Mouse (Mus musculus) liver, postnatal 0 days (tissue): ENCODE data around the gene Pip5k1c. TPM values are rescaled to one million over a fixed set of nuclear protein-coding genes. Genes with fewer than 3 reads are reported as not detected.

Experiments
- ATAC-seq: fragments of 200-750 bp; cut with Nextera tagmentation; 2 replicates; pipeline ENCODE4 v1.8.0; 2017; ENCODE audit warnings: mild to moderate bottlenecking, moderate library complexity
- DNase-seq: peaks from one replicate; pipeline ENCODE4 v3.0.0-alpha.2; 2016
- H3K27ac ChIP-seq: fragments of 300-500 bp; sonication (generic); 2 replicates; pipeline ENCODE4 v1.5.1; 2014; ENCODE audit warnings: antibody characterized with exemption, moderate library complexity, mild to moderate bottlenecking, low read depth
- H3K27me3 ChIP-seq: fragments of 300-500 bp; sonication (generic); 2 replicates; pipeline ENCODE4 v1.6.1; 2014; ENCODE audit warnings: low read length, control low read depth, mixed read lengths; ENCODE audit not compliant: insufficient read depth
- H3K36me3 ChIP-seq: fragments of 300-500 bp; sonication (generic); replicated peaks from 2 replicates; pipeline ENCODE4 v1.6.1; 2014; ENCODE audit warnings: mild to moderate bottlenecking, control low read depth, low read length, moderate library complexity, mixed read lengths; ENCODE audit not compliant: insufficient read depth
- H3K4me1 ChIP-seq: fragments of 300-500 bp; sonication (generic); 2 replicates; pipeline ENCODE4 v1.6.1; 2014; ENCODE audit warnings: antibody characterized with exemption, mild to moderate bottlenecking, control low read depth; ENCODE audit not compliant: insufficient read depth
- H3K4me2 ChIP-seq: fragments of 300-500 bp; sonication (generic); 2 replicates; pipeline ENCODE4 v1.6.1; 2014; ENCODE audit warnings: low read depth, mild to moderate bottlenecking, low read length, moderate library complexity, mixed read lengths
- H3K4me3 ChIP-seq: fragments of 300-500 bp; sonication (generic); 2 replicates; pipeline ENCODE4 v1.5.1; 2014; ENCODE audit warnings: low read depth, low read length
- H3K9ac ChIP-seq: fragments of 300-500 bp; sonication (generic); replicated peaks from 2 replicates; pipeline ENCODE4 v1.6.1; 2014; ENCODE audit warnings: mild to moderate bottlenecking, moderate library complexity
- H3K9me3 ChIP-seq: fragments of 300-500 bp; sonication (generic); 2 replicates; pipeline ENCODE4 v1.6.1; 2016; ENCODE audit warnings: mild to moderate bottlenecking, control low read depth, low read length, mixed read lengths
- CTCF ChIP-seq: sonication (generic); IDR thresholded peaks from 2 replicates; pipeline ENCODE4 v1.5.1; 2016; ENCODE audit warnings: antibody characterized with exemption, low read depth
- EP300 ChIP-seq: IDR thresholded peaks from 2 replicates; pipeline ENCODE4 v1.6.1; 2016; ENCODE audit warnings: antibody characterized with exemption, low read depth, mild to moderate bottlenecking
- WGBS: fragments of 180-500 bp; shearing (Covaris S2); extraction: QIAGEN DNeasy Blood & Tissue Kit; methylation state at CpG from one replicate; pipeline ENCODE4 v1.1.7; 2014; ENCODE audit not compliant: insufficient replicate concordance; 5-methylcytosine and 5-hydroxymethylcytosine counted together
- polyA plus RNA-seq: library from polyadenylated mRNA; unstranded; fragments of >200 nt; fragmentation: Nextera tagmentation; extraction: Ambion mirVana; gene quantifications from 2 replicates; pipeline ENCODE4 v1.2.1, GENCODE M21; 2015

Pip5k1c gene
- polyA plus RNA-seq, 1 experiment from 2014 or later: 9.7 TPM

GRCm38 (mm10) chr10:81303761-81304160, 11.0 kb downstream of the Pip5k1c start:
- 30% methylated on average over 7 of the region's 7 CpGs for WGBS
- no peaks in the 10 kb centered on the region for H3K9me3 ChIP-seq
- H3K27ac ChIP-seq: no peak overlapping the region; the same call in 1 of the 2 replicates
- no peaks in the 10 kb centered on the region for H3K27me3 ChIP-seq
- H3K36me3 ChIP-seq: peaks cover 25% of the 10 kb centered on the region
- no peak overlapping the region for H3K9ac ChIP-seq
- DNase-seq (no peak), ATAC-seq (no peak)
- TF ChIP-seq CTCF: no peak
- no peak for TF ChIP-seq EP300
- H3K4me2 ChIP-seq: no peak overlapping the region
- peaks cover 60% of the 10 kb centered on the region for H3K4me1 ChIP-seq
- H3K4me3 ChIP-seq: no peak overlapping the region

- DNase-seq: peak; percentile 82
- H3K9ac ChIP-seq: no peak overlapping the region
- ATAC-seq: peak; percentile 47
- no peak overlapping the region for H3K27ac ChIP-seq
- peaks cover 51% of the 10 kb centered on the region for H3K4me1 ChIP-seq
- H3K9me3 ChIP-seq: no peaks in the 10 kb centered on the region
- 26% methylated on average over 7 of the region's 9 CpGs for WGBS
- H3K4me2 ChIP-seq: no peak overlapping the region
- TF ChIP-seq EP300 (no peak), CTCF (peak; percentile 97)
- peaks cover 34% of the 10 kb centered on the region for H3K36me3 ChIP-seq
- H3K4me3 ChIP-seq: no peak overlapping the region
- no peaks in the 10 kb centered on the region for H3K27me3 ChIP-seq
Measured at GRCm38 (mm10) chr10:81304597-81305238, 12.0 kb downstream of the Pip5k1c start.

GRCm38 (mm10) chr10:81305663-81306062, 12.9 kb downstream of the Pip5k1c start:
- H3K4me1 ChIP-seq: peaks cover 42% of the 10 kb centered on the region
- H3K36me3 ChIP-seq: peaks cover 39% of the 10 kb centered on the region
- no peak overlapping the region for H3K4me3 ChIP-seq
- no peak for DNase-seq
- no peak overlapping the region for H3K9ac ChIP-seq
- no peaks in the 10 kb centered on the region for H3K9me3 ChIP-seq
- no peak for ATAC-seq
- H3K27me3 ChIP-seq: no peaks in the 10 kb centered on the region
- WGBS: 92% methylated on average over 14 of the region's 14 CpGs
- TF ChIP-seq CTCF (no peak), EP300 (no peak)
- H3K4me2 ChIP-seq: no peak overlapping the region
- H3K27ac ChIP-seq: no peak overlapping the region

GRCm38 (mm10) chr10:81306173-81306668, 13.5 kb downstream of the Pip5k1c start:
- 83% methylated on average over 12 of the region's 12 CpGs for WGBS
- Histone ChIP-seq H3K4me3 (no peak overlapping the region), H3K27me3 (no peaks in the 10 kb centered on the region), H3K4me1 (peaks cover 36% of the 10 kb centered on the region), H3K9me3 (no peaks in the 10 kb centered on the region), H3K9ac (no peak overlapping the region), H3K27ac (no peak overlapping the region), H3K36me3 (peaks cover 45% of the 10 kb centered on the region), H3K4me2 (no peak overlapping the region)
- TF ChIP-seq CTCF (no peak), EP300 (no peak)
- ATAC-seq: no peak
- DNase-seq: no peak

GRCm38 (mm10) chr10:81306837-81307682, 14.3 kb downstream of the Pip5k1c start:
- Histone ChIP-seq H3K9ac (no peak overlapping the region), H3K4me2 (no peak overlapping the region), H3K9me3 (no peaks in the 10 kb centered on the region), H3K4me3 (no peak overlapping the region), H3K27me3 (no peaks in the 10 kb centered on the region), H3K27ac (no peak overlapping the region), H3K36me3 (peaks cover 51% of the 10 kb centered on the region), H3K4me1 (peaks cover 28% of the 10 kb centered on the region)
- ATAC-seq (no peak), DNase-seq (no peak)
- TF ChIP-seq EP300: no peak
- no peak for TF ChIP-seq CTCF
- WGBS: 89% methylated on average over 21 of the region's 21 CpGs

GRCm38 (mm10) chr10:81309571-81309970, 16.8 kb downstream of the Pip5k1c start:
- Histone ChIP-seq H3K27ac (no peak overlapping the region), H3K4me2 (no peak overlapping the region), H3K4me3 (no peak overlapping the region), H3K27me3 (no peaks in the 10 kb centered on the region), H3K4me1 (peaks cover 2% of the 10 kb centered on the region), H3K9me3 (no peaks in the 10 kb centered on the region), H3K36me3 (peaks cover 64% of the 10 kb centered on the region), H3K9ac (no peak overlapping the region)
- no peak for TF ChIP-seq EP300
- TF ChIP-seq CTCF: no peak
- no peak for ATAC-seq
- 76% methylated on average over 5 of the region's 5 CpGs for WGBS
- DNase-seq: no peak
